Mouse (Mus musculus) urinary bladder, adult 18-20 months (tissue): ENCODE data around the gene Impg1.
"Not testable (repeated sequence)": the region's sequence is repeated elsewhere in the genome, so short reads cannot be mapped to it uniquely, and the experiment has no call there.

Experiments used
- DNase-seq, 2 experiments: peaks; one replicate each; pipeline ENCODE4 v3.0.0; 2022; ENCODE audit warnings: low spot score in 2 of 2, mixed read lengths in 2 of 2

Impg1 gene

GRCm38 (mm10) chr9:80344451-80345000 lies 120.8 kb downstream of the Impg1 start:
- no peak for DNase-seq

GRCm38 (mm10) chr9:80342520-80342919 lies 122.8 kb downstream of the Impg1 start:
- DNase-seq, result no peak

GRCm38 (mm10) chr9:80341756-80342155 lies 123.5 kb downstream of the Impg1 start:
- DNase-seq, result no peak

- DNase-seq, result no peak
These were observed 124.4 kb downstream of the Impg1 start for GRCm38 (mm10) chr9:80340927-80341326.

- no peak for DNase-seq
These were observed 127.3 kb downstream of the Impg1 start for GRCm38 (mm10) chr9:80338026-80338425.

GRCm38 (mm10) chr9:80335660-80336357 lies 129.5 kb downstream of the Impg1 start:
- DNase-seq, result no peak

- DNase-seq, result no peak
These were observed 131.2 kb downstream of the Impg1 start for GRCm38 (mm10) chr9:80333998-80334605.

- DNase-seq, result no peak
These were observed 131.8 kb downstream of the Impg1 start for GRCm38 (mm10) chr9:80333466-80333865.

- DNase-seq, result peak in 1 of 2 experiments; percentile 24
These were observed 133.1 kb downstream of the Impg1 start for GRCm38 (mm10) chr9:80332153-80332552.

GRCm38 (mm10) chr9:80321051-80321887 lies 144.0 kb downstream of the Impg1 start:
- not testable (repeated sequence) for DNase-seq

GRCm38 (mm10) chr9:80318027-80318426 lies 147.3 kb downstream of the Impg1 start:
- DNase-seq, result no peak

- no peak for DNase-seq
These were observed 149.4 kb downstream of the Impg1 start for GRCm38 (mm10) chr9:80315922-80316321.

GRCm38 (mm10) chr9:80313610-80314009 lies 151.7 kb downstream of the Impg1 start:
- no peak for DNase-seq

- no peak for DNase-seq
These were observed 157.7 kb downstream of the Impg1 start for GRCm38 (mm10) chr9:80307629-80308028.

- no peak for DNase-seq
These were observed 158.4 kb downstream of the Impg1 start for GRCm38 (mm10) chr9:80306853-80307252.

- no peak for DNase-seq
These were observed 158.9 kb downstream of the Impg1 start for GRCm38 (mm10) chr9:80306390-80306789.

GRCm38 (mm10) chr9:80303518-80303917 lies 161.8 kb downstream of the Impg1 start:
- no peak for DNase-seq

- no peak for DNase-seq
These were observed 166.2 kb downstream of the Impg1 start for GRCm38 (mm10) chr9:80299031-80299430.

- DNase-seq, result no peak
These were observed 169.2 kb downstream of the Impg1 start for GRCm38 (mm10) chr9:80296086-80296485.

- DNase-seq, result no peak
These were observed 172.2 kb downstream of the Impg1 start for GRCm38 (mm10) chr9:80293056-80293584.

- no peak for DNase-seq
These were observed 178.4 kb downstream of the Impg1 start for GRCm38 (mm10) chr9:80286845-80287244.
